Mouse (Mus musculus) MEL (cell line): ENCODE results near the gene Tnfrsf25. TPM values are rescaled to one million over a fixed set of nuclear protein-coding genes. Genes with fewer than 3 reads are reported as not detected.

Source experiments
- DNase-seq: peaks from one replicate; pipeline ENCODE4 v3.0.0; 2011; ENCODE audit warnings: low read depth, low spot score
- H3K27ac ChIP-seq: 2 replicates; pipeline ENCODE4 v1.5.1; 2012; ENCODE audit warnings: low read depth, mild to moderate bottlenecking, control low read depth, low read length, moderate library complexity; ENCODE audit not compliant: control insufficient read depth
- H3K27me3 ChIP-seq, 2 experiments: fragments of 150-350 bp in 1 of 2; sonication (generic) in 1 of 2; 2 replicates each; pipeline ENCODE4 v1.6.1; 2012; ENCODE audit warnings: low read length in 2 of 2, mild to moderate bottlenecking in 2 of 2, improper control_type of control experiment in 1 of 2, moderate library complexity in 1 of 2; ENCODE audit not compliant: insufficient read depth in 2 of 2, control insufficient read depth in 1 of 2
- H3K36me3 ChIP-seq, 2 experiments: 2 replicates each; pipeline ENCODE4 v1.6.1; 2012 to 2014; ENCODE audit warnings: low read length in 2 of 2, improper control_type of control experiment in 1 of 2, inconsistent platforms in 1 of 2, mild to moderate bottlenecking in 1 of 2; ENCODE audit not compliant: insufficient read depth in 2 of 2, control insufficient read depth in 1 of 2
- H3K4me1 ChIP-seq, 2 experiments: fragments of 150-350 bp in 1 of 2; sonication (generic) in 1 of 2; 2 replicates each; pipeline ENCODE4 v1.6.1; 2012; ENCODE audit warnings: low read length in 2 of 2, improper control_type of control experiment in 1 of 2, mild to moderate bottlenecking in 1 of 2; ENCODE audit not compliant: insufficient read depth in 2 of 2, control insufficient read depth in 1 of 2
- H3K4me3 ChIP-seq, 2 experiments: fragments of 150-350 bp in 1 of 2; sonication (generic) in 1 of 2; 2 replicates each; pipeline ENCODE4 v1.5.1; 2012; ENCODE audit warnings: low read depth in 2 of 2, low read length in 2 of 2, mild to moderate bottlenecking in 2 of 2, moderate library complexity in 2 of 2, control low read depth in 1 of 2, improper control_type of control experiment in 1 of 2; ENCODE audit not compliant: control insufficient read depth in 1 of 2, insufficient read depth in 1 of 2
- H3K79me2 ChIP-seq: 2 replicates; pipeline ENCODE4 v1.6.1; 2012; ENCODE audit warnings: mild to moderate bottlenecking, low read length, moderate library complexity; ENCODE audit not compliant: control insufficient read depth, poor library complexity, insufficient read depth
- H3K9ac ChIP-seq: 2 replicates; pipeline ENCODE4 v1.6.1; 2012; ENCODE audit warnings: low read depth, mild to moderate bottlenecking, control low read depth, low read length, moderate library complexity; ENCODE audit not compliant: control insufficient read depth, poor library complexity, severe bottlenecking
- H3K9me3 ChIP-seq: fragments of 150-350 bp; sonication (generic); replicated peaks from 2 replicates; pipeline ENCODE4 v1.6.1; 2012; ENCODE audit warnings: mild to moderate bottlenecking, low read length, improper control_type of control experiment, moderate library complexity; ENCODE audit not compliant: insufficient read depth
- BHLHE40 ChIP-seq: IDR thresholded peaks from 2 replicates; pipeline ENCODE4 v1.6.1; 2012; ENCODE audit warnings: low read depth, mild to moderate bottlenecking, inconsistent platforms, low read length, improper control_type of control experiment, borderline replicate concordance
- CTCF ChIP-seq, 3 experiments: IDR thresholded peaks in 2 of 3; conservative IDR thresholded peaks in 1 of 3; 2 replicates each; pipeline ENCODE4 v1.5.1; 2011 to 2012; ENCODE audit warnings: low read length in 3 of 3, low read depth in 2 of 3, mild to moderate bottlenecking in 2 of 3, improper control_type of control experiment in 1 of 3, inconsistent platforms in 1 of 3, mixed read lengths in 1 of 3, moderate library complexity in 1 of 3; ENCODE audit not compliant: control insufficient read depth in 1 of 3, insufficient read depth in 1 of 3, poor library complexity in 1 of 3, severe bottlenecking in 1 of 3
- E2F4 ChIP-seq: IDR thresholded peaks from 2 replicates; pipeline ENCODE4 v1.6.1; 2011; ENCODE audit warnings: low read depth, low read length, improper control_type of control experiment, borderline replicate concordance
- ELF1 ChIP-seq: IDR thresholded peaks from 2 replicates; pipeline ENCODE4 v1.6.1; 2014; ENCODE audit warnings: low read depth, mild to moderate bottlenecking, inconsistent platforms, low read length, improper control_type of control experiment, moderate library complexity
- EP300 ChIP-seq, 2 experiments: IDR thresholded peaks; 2 replicates each; pipeline ENCODE4 v1.6.1; 2011; ENCODE audit warnings: improper control_type of control experiment in 2 of 2, low read length in 2 of 2, low read depth in 1 of 2, mild to moderate bottlenecking in 1 of 2
- GATA1 ChIP-seq: IDR thresholded peaks from 2 replicates; pipeline ENCODE4 v1.6.1; 2011; ENCODE audit warnings: low read depth, low read length, improper control_type of control experiment
- MEF2A ChIP-seq: IDR thresholded peaks from 2 replicates; pipeline ENCODE4 v1.6.1; 2014; ENCODE audit warnings: low read depth, mild to moderate bottlenecking, inconsistent platforms, low read length, improper control_type of control experiment; ENCODE audit not compliant: poor library complexity, insufficient replicate concordance, severe bottlenecking; ENCODE audit errors: extremely low read depth
- MYB ChIP-seq: IDR thresholded peaks from 2 replicates; pipeline ENCODE4 v1.6.1; 2011; ENCODE audit warnings: mild to moderate bottlenecking, low read depth, low read length, improper control_type of control experiment
- MYC ChIP-seq: IDR thresholded peaks from 2 replicates; pipeline ENCODE4 v1.6.1; 2011; ENCODE audit warnings: low read depth, mild to moderate bottlenecking, low read length, improper control_type of control experiment, moderate library complexity
- POLR2AphosphoS2 ChIP-seq: IDR thresholded peaks from 2 replicates; pipeline ENCODE4 v1.6.1; 2011; ENCODE audit warnings: low read length, improper control_type of control experiment
- POLR2AphosphoS5 ChIP-seq: IDR thresholded peaks from 2 replicates; pipeline ENCODE4 v1.6.1; 2012; ENCODE audit warnings: low read depth, borderline replicate concordance, mild to moderate bottlenecking, inconsistent platforms, low read length, moderate library complexity, mixed read lengths
- RCOR1 ChIP-seq: IDR thresholded peaks from 2 replicates; pipeline ENCODE4 v1.6.1; 2012; ENCODE audit warnings: low read depth, mild to moderate bottlenecking, inconsistent platforms, low read length, improper control_type of control experiment
- SIN3A ChIP-seq: IDR thresholded peaks from 2 replicates; pipeline ENCODE4 v1.6.1; 2012; ENCODE audit warnings: low read length, improper control_type of control experiment, inconsistent platforms
- SMC3 ChIP-seq: IDR thresholded peaks from 2 replicates; pipeline ENCODE4 v1.6.1; 2011; ENCODE audit warnings: low read depth, low read length, improper control_type of control experiment
- TAL1 ChIP-seq: IDR thresholded peaks from 2 replicates; pipeline ENCODE4 v1.6.1; 2012; ENCODE audit warnings: mild to moderate bottlenecking, inconsistent platforms, low read length, moderate library complexity, mixed read lengths
- TBP ChIP-seq: IDR thresholded peaks from 2 replicates; pipeline ENCODE4 v1.8.0; 2011; ENCODE audit warnings: low read depth, low read length, improper control_type of control experiment
- USF2 ChIP-seq, 2 experiments: IDR thresholded peaks; 2 replicates each; pipeline ENCODE4 v1.6.1; 2011 to 2012; ENCODE audit warnings: improper control_type of control experiment in 2 of 2, low read length in 2 of 2, borderline replicate concordance in 1 of 2, inconsistent platforms in 1 of 2, low read depth in 1 of 2, mild to moderate bottlenecking in 1 of 2; ENCODE audit not compliant: insufficient read depth in 1 of 2
- ZC3H11A ChIP-seq: IDR thresholded peaks from 2 replicates; pipeline ENCODE4 v1.6.1; 2012; ENCODE audit warnings: low read depth, mild to moderate bottlenecking, inconsistent platforms, low read length, improper control_type of control experiment
- ZNF384 ChIP-seq: IDR thresholded peaks from 2 replicates; pipeline ENCODE4 v1.6.1; 2012; ENCODE audit warnings: low read depth, mild to moderate bottlenecking, inconsistent platforms, low read length, improper control_type of control experiment
- polyA plus RNA-seq, 2 experiments: library from polyadenylated mRNA; stranded (reverse) in 1 of 2; unstranded in 1 of 2; fragments of >175 nt in 1 of 2; fragments of >200 nt in 1 of 2; gene quantifications; 2 replicates each; pipeline versions ENCODE4 v1.2.1 to v1.2.4; 2012; ENCODE audit warnings: low replicate concordance in 2 of 2, low read depth in 1 of 2; ENCODE audit not compliant: insufficient read length in 2 of 2, insufficient read depth in 1 of 2, missing spikeins in 1 of 2
- total RNA-seq: library from RNA; depleted of rRNA; stranded (reverse); fragments of 300-350 nt; gene quantifications from 2 replicates; pipeline ENCODE4 v1.2.3, GENCODE M21; 2012

The Tnfrsf25 gene
- total and polyA plus RNA-seq, 3 experiments: 0.97 to 1.1 TPM; not detected in 1

GRCm38 (mm10) chr4:152108673-152109072 lies 7.1 kb upstream of the Tnfrsf25 start:
- DNase-seq: no peak
- no peaks in the 10 kb centered on the region for H3K9me3 ChIP-seq
- H3K79me2 ChIP-seq: no peaks in the 10 kb centered on the region
- H3K9ac ChIP-seq: no peak overlapping the region
- H3K36me3 ChIP-seq: peaks cover 0 to 10% of the 10 kb centered on the region in 2 experiments; a peak in 3 of 4 replicates
- no peak for TF ChIP-seq SIN3A
- no peak for TF ChIP-seq MYB
- no peak for TF ChIP-seq POLR2AphosphoS5
- TF ChIP-seq BHLHE40: no peak
- no peak for TF ChIP-seq GATA1
- TF ChIP-seq ZC3H11A: no peak
- no peak for TF ChIP-seq SMC3
- TF ChIP-seq POLR2AphosphoS2: no peak
- TF ChIP-seq EP300 (IDR thresholded peaks at IDR 0.05; ENCODE audit: low read depth in 1 of 2, low read length in 2 of 2): no peak
- no peak for TF ChIP-seq CTCF (IDR thresholded peaks at IDR 0.05 in 2 of 3, conservative IDR thresholded peaks at IDR 0.05 in 1 of 3; ENCODE audit: control insufficient read depth in 1 of 3, insufficient read depth in 1 of 3, low read depth in 2 of 3, low read length in 3 of 3, poor library complexity in 1 of 3, severe bottlenecking in 1 of 3)
- no peak for TF ChIP-seq MYC
- no peak for TF ChIP-seq TBP
- TF ChIP-seq ELF1: no peak
- no peak for TF ChIP-seq MEF2A
- no peak for TF ChIP-seq USF2 (IDR thresholded peaks at IDR 0.05; ENCODE audit: borderline replicate concordance in 1 of 2, insufficient read depth in 1 of 2, low read depth in 1 of 2, low read length in 2 of 2)
- TF ChIP-seq RCOR1: no peak
- TF ChIP-seq E2F4: no peak
- H3K4me1 ChIP-seq: peaks cover 7 to 9% of the 10 kb centered on the region in 2 experiments
- no peak overlapping the region for H3K4me3 ChIP-seq
- H3K27me3 ChIP-seq: no peaks in the 10 kb centered on the region
- no peak overlapping the region for H3K27ac ChIP-seq

GRCm38 (mm10) chr4:152109509-152109908 lies 6.2 kb upstream of the Tnfrsf25 start:
- H3K27me3 ChIP-seq: no peaks in the 10 kb centered on the region
- TF ChIP-seq TAL1 (no peak), TBP (peak; percentile 95), ZNF384 (peak; percentile 78), CTCF (IDR thresholded peaks at IDR 0.05 in 2 of 3, conservative IDR thresholded peaks at IDR 0.05 in 1 of 3; ENCODE audit: control insufficient read depth in 1 of 3, insufficient read depth in 1 of 3, low read depth in 2 of 3, low read length in 3 of 3, poor library complexity in 1 of 3, severe bottlenecking in 1 of 3) (peak; percentile 24 to 40 (median 32); a peak in 4 of 6 replicates)
- no peaks in the 10 kb centered on the region for H3K79me2 ChIP-seq
- H3K36me3 ChIP-seq: peaks cover 0 to 10% of the 10 kb centered on the region in 2 experiments; a peak in 3 of 4 replicates
- no peaks in the 10 kb centered on the region for H3K9me3 ChIP-seq
- no peak overlapping the region for H3K4me3 ChIP-seq
- no peak overlapping the region for H3K27ac ChIP-seq
- peaks cover 7 to 9% of the 10 kb centered on the region in 2 experiments for H3K4me1 ChIP-seq
- no peak overlapping the region for H3K9ac ChIP-seq
- DNase-seq: peak; percentile 58
